Mouse (Mus musculus) ES-Bruce4 (cell line): ENCODE data around the gene Gm2163. TPM values are rescaled to one million over a fixed set of nuclear protein-coding genes. Genes with fewer than 3 reads are reported as not detected.
"Not testable (repeated sequence)": the region's sequence is repeated elsewhere in the genome, so short reads cannot be mapped to it uniquely, and the experiment has no call there.

Source experiments
- H3K27ac ChIP-seq: 2 replicates; pipeline ENCODE4 v1.5.1; 2012; ENCODE audit warnings: low read length, inconsistent platforms; ENCODE audit not compliant: insufficient read depth
- H3K27me3 ChIP-seq: 2 replicates; pipeline ENCODE4 v1.6.1; 2012; ENCODE audit warnings: mild to moderate bottlenecking, low read length, inconsistent platforms; ENCODE audit not compliant: control insufficient read depth, poor library complexity, insufficient read depth, severe bottlenecking
- H3K36me3 ChIP-seq: 2 replicates; pipeline ENCODE4 v1.6.1; 2012; ENCODE audit warnings: inconsistent platforms, mild to moderate bottlenecking, low read length, moderate library complexity; ENCODE audit not compliant: control insufficient read depth, poor library complexity, insufficient read depth, severe bottlenecking
- H3K4me1 ChIP-seq: one replicate; pipeline ENCODE4 v1.8.1; 2011; ENCODE audit warnings: low read length; ENCODE audit not compliant: control insufficient read depth, insufficient read depth
- H3K4me3 ChIP-seq: 2 replicates; pipeline ENCODE4 v1.5.1; 2011; ENCODE audit warnings: low read depth, mild to moderate bottlenecking, low read length
- H3K9ac ChIP-seq: 2 replicates; pipeline ENCODE4 v1.6.1; 2012; ENCODE audit warnings: low read depth, mild to moderate bottlenecking, inconsistent platforms; ENCODE audit not compliant: poor library complexity, severe bottlenecking
- H3K9me3 ChIP-seq: replicated peaks from 2 replicates; pipeline ENCODE4 v1.6.1; 2012; ENCODE audit warnings: mild to moderate bottlenecking, low read length, inconsistent platforms; ENCODE audit not compliant: control insufficient read depth, poor library complexity, insufficient read depth, severe bottlenecking
- polyA plus RNA-seq: library from polyadenylated mRNA; stranded (reverse); fragments of >200 nt; gene quantifications from 2 replicates; pipeline ENCODE4 v1.2.4, GENCODE M21; 2011; ENCODE audit warnings: low read depth; ENCODE audit not compliant: missing spikeins, insufficient read depth, insufficient read length

The Gm2163 gene
- polyA plus RNA-seq: not detected in 2 replicates

DNA sequence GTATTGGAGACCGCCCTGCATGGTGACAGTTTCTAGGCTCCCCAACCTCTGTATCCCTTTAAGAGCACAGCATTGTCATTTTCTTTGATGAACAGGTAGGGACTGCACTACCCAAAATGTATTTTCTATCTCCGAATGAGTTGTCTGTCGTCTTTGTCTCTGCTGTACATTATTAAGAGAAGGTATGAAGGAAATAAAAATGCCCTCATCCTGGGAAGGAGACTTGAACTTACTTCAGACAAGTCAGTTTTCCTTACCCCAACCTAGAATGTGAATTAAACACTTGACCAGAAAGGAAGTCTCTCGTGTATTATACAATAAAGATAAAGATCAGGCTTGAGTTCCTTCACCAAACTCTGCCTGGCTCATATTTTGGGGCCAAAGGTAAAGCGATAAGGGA lies at the start of gene Gm2163:
TSS of gene Gm2163 (plus strand) at position 301 of the 400 bp plus-strand sequence.
- not testable (repeated sequence) for H3K9ac ChIP-seq, H3K36me3 ChIP-seq, H3K9me3 ChIP-seq, H3K4me3 ChIP-seq, H3K4me1 ChIP-seq, H3K27me3 ChIP-seq, H3K27ac ChIP-seq

GRCm38 (mm10) chr4:42439078-42439477 lies 27.5 kb upstream of the Gm2163 start, which contains the start of gene Gm21586:
Gene Gm21586, plus strand, starts transcription at chr4:42439378.
- not testable (repeated sequence) for H3K9me3 ChIP-seq, H3K27me3 ChIP-seq, H3K4me1 ChIP-seq, H3K4me3 ChIP-seq, H3K36me3 ChIP-seq, H3K27ac ChIP-seq, H3K9ac ChIP-seq

GRCm38 (mm10) chr4:42528075-42528474 lies 61.5 kb downstream of the Gm2163 start, which contains the start of gene Fam205a2:
Gene Fam205a2, minus strand, starts transcription at chr4:42528175.
- H3K36me3 ChIP-seq, H3K4me1 ChIP-seq, H3K4me3 ChIP-seq, H3K27me3 ChIP-seq, H3K9me3 ChIP-seq, H3K9ac ChIP-seq, H3K27ac ChIP-seq: not testable (repeated sequence)

DNA sequence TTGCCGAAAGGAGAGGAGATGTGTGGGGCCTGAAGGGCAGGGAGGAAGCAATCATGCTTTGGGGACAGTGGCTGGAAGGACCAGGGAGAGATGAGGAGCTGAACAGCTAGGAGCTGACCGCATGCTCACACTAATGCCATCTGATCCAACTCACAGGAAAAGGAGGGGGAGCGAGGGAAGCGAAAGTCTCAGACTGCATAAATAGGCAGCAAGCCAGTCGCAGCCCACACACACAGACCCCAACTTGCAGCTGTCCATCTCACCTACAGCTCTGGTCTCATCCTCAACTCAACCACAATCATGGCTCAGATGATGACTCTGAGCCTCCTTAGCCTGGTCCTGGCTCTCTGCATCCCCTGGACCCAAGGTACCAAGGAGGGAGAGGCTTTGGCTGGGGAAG lies 145.3 kb downstream of the Gm2163 start, which contains the start of gene Gm10591:
TSS of gene Gm10591 (plus strand) at position 301 of the 400 bp plus-strand sequence.
- not testable (repeated sequence) for H3K4me1 ChIP-seq, H3K36me3 ChIP-seq, H3K4me3 ChIP-seq, H3K9ac ChIP-seq, H3K27me3 ChIP-seq, H3K27ac ChIP-seq, H3K9me3 ChIP-seq

GRCm38 (mm10) chr4:42629419-42629818 lies 162.9 kb downstream of the Gm2163 start, which contains the start of gene Gm2564:
Gene Gm2564, plus strand, starts transcription at chr4:42629719.
- not testable (repeated sequence) for H3K27me3 ChIP-seq, H3K36me3 ChIP-seq, H3K4me3 ChIP-seq, H3K9me3 ChIP-seq, H3K4me1 ChIP-seq, H3K9ac ChIP-seq, H3K27ac ChIP-seq

Other genes starting within 250 kb of the Gm2163 start
- not detected in 2 replicates for gene Gm10600, start 226.1 kb upstream of the Gm2163 start, polyA plus RNA-seq
- gene Ccl21b, start 211.0 kb upstream of the Gm2163 start, polyA plus RNA-seq: not detected in 2 replicates
- gene Gm21953, start 172.5 kb upstream of the Gm2163 start, polyA plus RNA-seq: not detected in 2 replicates
- gene Fam205a3, start 148.4 kb upstream of the Gm2163 start, polyA plus RNA-seq: not detected in 2 replicates
- not detected in 2 replicates for gene Gm21586, start 27.4 kb upstream of the Gm2163 start, polyA plus RNA-seq
- gene Fam205a2, start 61.4 kb downstream of the Gm2163 start, polyA plus RNA-seq: not detected in 2 replicates
- gene Gm10591, start 145.4 kb downstream of the Gm2163 start, polyA plus RNA-seq: not detected in 2 replicates
- not detected in 2 replicates for gene Gm2564, start 163.0 kb downstream of the Gm2163 start, polyA plus RNA-seq
- not detected in 2 replicates for gene Ccl27b, start 188.5 kb downstream of the Gm2163 start, polyA plus RNA-seq
- not detected in 2 replicates for gene Il11ra2, start 195.1 kb downstream of the Gm2163 start, polyA plus RNA-seq